Comparison of ENCODE assay signal across 9 mouse cellular contexts in the genomic region with DNA sequence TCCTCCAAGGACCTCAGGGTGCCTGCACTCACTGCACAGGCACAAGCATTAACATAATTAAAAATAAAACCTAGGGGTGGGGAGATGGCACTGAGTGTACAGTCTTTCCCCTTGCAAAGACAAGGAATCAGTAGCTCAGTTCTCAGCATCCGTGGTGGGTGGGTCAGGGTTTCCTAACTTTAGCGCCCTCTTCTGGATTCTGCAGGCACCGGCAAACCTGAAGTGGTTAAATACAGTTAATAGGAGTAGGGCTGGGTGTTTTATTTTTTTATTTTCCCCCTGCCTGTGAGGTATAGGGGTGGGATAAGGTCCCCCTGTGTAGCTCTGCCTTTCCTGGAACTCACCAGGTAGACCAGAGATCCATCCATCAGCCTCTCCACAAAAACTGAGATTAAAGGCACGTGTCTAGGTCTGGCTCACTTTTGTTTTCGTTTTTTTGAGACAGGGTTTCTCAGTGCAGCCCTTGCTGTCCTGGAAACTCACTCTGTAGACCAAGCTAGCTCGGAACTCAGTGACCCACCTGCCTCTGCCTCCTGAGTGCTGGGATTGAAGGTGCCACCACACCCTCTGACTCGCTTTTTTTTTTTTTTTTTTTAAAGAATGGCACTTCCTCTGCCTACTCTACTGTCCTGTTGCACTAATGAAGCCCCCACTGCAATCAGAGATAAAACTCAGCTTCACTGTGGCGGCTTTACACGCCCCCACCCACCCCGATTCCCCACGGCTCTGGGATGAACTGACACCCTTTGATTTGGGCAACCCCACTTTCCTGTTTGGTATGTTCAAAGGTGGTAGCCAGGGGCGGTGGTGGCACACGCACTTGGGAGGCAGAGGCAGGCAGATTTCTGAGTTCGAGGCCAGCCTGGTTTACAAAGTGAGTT. TPM values are rescaled to one million over a fixed set of nuclear protein-coding genes. Genes with fewer than 3 reads are reported as not detected.
DNase-seq lines count a peak whose midpoint lies in the region; ATAC-seq and TF ChIP-seq lines count a peak whose summit lies in the region.
"Had no signal": no experiment of that assay in that cellular context is flagged by ENCODE, and none has a peak within 500 bp of the region (broad histone marks: within the 10 kb centered on the region; RNA-seq: fewer than 3 reads in every experiment).

No protein-coding gene starts in this region.

- H3K9ac ChIP-seq in forebrain, embryonic 12.5 days = peak overlapping the region; percentile 85
- peak overlapping the region; percentile 73; the same call in 1 of the 2 replicates for H3K9ac ChIP-seq in kidney, embryonic 16.5 days (replicated peaks; ENCODE audit: low read length)
- H3K9ac ChIP-seq in midbrain, embryonic 11.5 days (ENCODE audit: low read length) = no peak overlapping the region

- no peaks in the 10 kb centered on the region for H3K9me3 ChIP-seq in forebrain, embryonic 12.5 days
- H3K9me3 ChIP-seq in kidney, embryonic 16.5 days (ENCODE audit: low read length) = no peaks in the 10 kb centered on the region
- H3K9me3 ChIP-seq in midbrain, embryonic 11.5 days (ENCODE audit: control insufficient read depth, low read length) = no peaks in the 10 kb centered on the region

- H3K4me2 ChIP-seq in forebrain, embryonic 12.5 days = peak overlapping the region; percentile 99
- H3K4me2 ChIP-seq in kidney, embryonic 16.5 days (replicated peaks; ENCODE audit: low read depth, low read length) = peak overlapping the region; percentile 100
- peak overlapping the region; percentile 98 for H3K4me2 ChIP-seq in midbrain, embryonic 11.5 days

- 57% methylated on average over 14 of the region's 14 CpGs for whole genome bisulfite sequencing in kidney, adult 2 months
- 57% methylated on average over 14 of the region's 14 CpGs for WGBS in forebrain, embryonic 12.5 days
- WGBS in kidney, embryonic 16.5 days = 61% methylated on average over 14 of the region's 14 CpGs
- WGBS in midbrain, embryonic 11.5 days = 53% methylated on average over 14 of the region's 14 CpGs

- ATAC-seq in forebrain, embryonic 12.5 days (ENCODE audit: low FRiP score) = 0 out of 2 replicates have a peak, but pooled peaks have one; percentile 0
- no peak for ATAC-seq in kidney, embryonic 16.5 days (ENCODE audit: low FRiP score, low TSS enrichment)
- no peak for ATAC-seq in midbrain, embryonic 11.5 days (ENCODE audit: low FRiP score)

- no peaks in the 10 kb centered on the region for H3K36me3 ChIP-seq in kidney, adult 2 months (ENCODE audit: control insufficient read depth, insufficient read depth, low read length)
- peaks cover 46% of the 10 kb centered on the region for H3K36me3 ChIP-seq in forebrain, embryonic 12.5 days (replicated peaks)
- H3K36me3 ChIP-seq in kidney, embryonic 16.5 days (ENCODE audit: insufficient read depth, low read length) = peaks cover 36% of the 10 kb centered on the region
- H3K36me3 ChIP-seq in midbrain, embryonic 11.5 days (ENCODE audit: control insufficient read depth, insufficient read depth, low read length) = peaks cover 16% of the 10 kb centered on the region

- H3K4me1 ChIP-seq in kidney, adult 2 months (ENCODE audit: control insufficient read depth, insufficient read depth, low read length) = peaks cover 3% of the 10 kb centered on the region; the same call in 1 of the 2 replicates
- peaks cover 31% of the 10 kb centered on the region for H3K4me1 ChIP-seq in forebrain, embryonic 12.5 days
- peaks cover 25% of the 10 kb centered on the region for H3K4me1 ChIP-seq in kidney, embryonic 16.5 days (ENCODE audit: insufficient read depth, low read length)
- peaks cover 15% of the 10 kb centered on the region for H3K4me1 ChIP-seq in midbrain, embryonic 11.5 days (ENCODE audit: control insufficient read depth, insufficient read depth, low read length)

- DNase-seq in kidney, adult 2 months = peak; percentile 50
- no peak for DNase-seq in kidney, adult 8-10 months
- peak; percentile 57 for DNase-seq in MN1 (ENCODE audit: low spot score)
- peak; percentile 90 for DNase-seq in midbrain, embryonic 11.5 days (ENCODE audit: low spot score, missing footprints)
- no peak for DNase-seq in right cerebral cortex, adult 2 months (ENCODE audit: low spot score in 2 of 2)
- no peak for DNase-seq in ovary, postnatal 14 days (ENCODE audit: low spot score)

- H3K27ac ChIP-seq in kidney, adult 2 months (ENCODE audit: insufficient read depth, low read depth, low read length) = no peak overlapping the region
- no peak overlapping the region; the same call in 1 of the 2 replicates for H3K27ac ChIP-seq in forebrain, embryonic 12.5 days
- no peak overlapping the region for H3K27ac ChIP-seq in kidney, embryonic 16.5 days (ENCODE audit: low read length)
- H3K27ac ChIP-seq in midbrain, embryonic 11.5 days (ENCODE audit: low read depth, low read length) = no peak overlapping the region

- TF ChIP-seq CTCF in kidney, adult 2 months (conservative IDR thresholded peaks at IDR 0.05; ENCODE audit: insufficient read depth, insufficient read length, low read depth, low read length) = peak; percentile 41; the same call in 1 of the 2 replicates

- H3K27me3 ChIP-seq in kidney, adult 2 months (replicated peaks; ENCODE audit: control insufficient read depth, insufficient read depth, low read length) = no peaks in the 10 kb centered on the region
- H3K27me3 ChIP-seq in forebrain, embryonic 12.5 days = peaks cover 23% of the 10 kb centered on the region
- H3K27me3 ChIP-seq in kidney, embryonic 16.5 days (ENCODE audit: insufficient read depth, low read length) = peaks cover 14% of the 10 kb centered on the region
- peaks cover 11% of the 10 kb centered on the region; the same call in 1 of the 2 replicates for H3K27me3 ChIP-seq in midbrain, embryonic 11.5 days (ENCODE audit: control insufficient read depth, insufficient read depth, low read length)

- no peak for TF ChIP-seq POLR2A in kidney, adult 2 months (IDR thresholded peaks at IDR 0.05; ENCODE audit: low read depth, low read length)

- no peak overlapping the region for H3K4me3 ChIP-seq in kidney, adult 2 months (ENCODE audit: insufficient read depth, low read depth, low read length)
- peak overlapping the region; percentile 72 for H3K4me3 ChIP-seq in forebrain, embryonic 12.5 days (replicated peaks)
- peak overlapping the region; percentile 70 for H3K4me3 ChIP-seq in kidney, embryonic 16.5 days (ENCODE audit: low read length)
- H3K4me3 ChIP-seq in midbrain, embryonic 11.5 days (ENCODE audit: low read depth, low read length) = peak overlapping the region; percentile 68; the same call in 1 of the 2 replicates

RNA-seq across cellular contexts. Expression of a gene that starts 0.5 kb away (rescaled TPM):
- polyA plus RNA-seq in kidney, adult 2 months (2012; rRNA removed) = 1.1 and 1.4 TPM in 2 replicates
- 3.0 and 3.2 TPM in 2 replicates for polyA plus RNA-seq in forebrain, embryonic 12.5 days (2016; fragmentation: Nextera tagmentation; extraction: Ambion mirVana)
- 0.64 and 0.67 TPM in 2 replicates for polyA plus RNA-seq in kidney, embryonic 16.5 days (2015; fragmentation: Nextera tagmentation; extraction: Ambion mirVana)
- polyA plus RNA-seq in midbrain, embryonic 11.5 days (2014; fragmentation: Nextera tagmentation; extraction: Ambion mirVana) = 2.9 and 3.4 TPM in 2 replicates

RNA-seq across cellular contexts. Expression of a gene that starts 4.9 kb away (rescaled TPM):
- polyA plus RNA-seq in kidney, adult 2 months (2012; rRNA removed) = 246 and 292 TPM in 2 replicates
- 58.9 and 61.6 TPM in 2 replicates for polyA plus RNA-seq in forebrain, embryonic 12.5 days (2016; fragmentation: Nextera tagmentation; extraction: Ambion mirVana)
- 132 and 139 TPM in 2 replicates for polyA plus RNA-seq in kidney, embryonic 16.5 days (2015; fragmentation: Nextera tagmentation; extraction: Ambion mirVana)
- 57.9 and 67.6 TPM in 2 replicates for polyA plus RNA-seq in midbrain, embryonic 11.5 days (2014; fragmentation: Nextera tagmentation; extraction: Ambion mirVana)

RNA-seq across cellular contexts. Expression of a gene that starts 5.0 kb away (rescaled TPM):
- polyA plus RNA-seq in kidney, adult 2 months (2012; rRNA removed) = 63.0 and 70.7 TPM in 2 replicates
- polyA plus RNA-seq in forebrain, embryonic 12.5 days (2016; fragmentation: Nextera tagmentation; extraction: Ambion mirVana) = 96.2 and 102 TPM in 2 replicates
- polyA plus RNA-seq in kidney, embryonic 16.5 days (2015; fragmentation: Nextera tagmentation; extraction: Ambion mirVana) = 109 TPM in 2 replicates
- polyA plus RNA-seq in midbrain, embryonic 11.5 days (2014; fragmentation: Nextera tagmentation; extraction: Ambion mirVana) = 108 and 114 TPM in 2 replicates

RNA-seq across cellular contexts. Expression of a gene that starts 30.0 kb away (rescaled TPM):
- polyA plus RNA-seq in kidney, adult 2 months (2012; rRNA removed) = 23.1 and 29.7 TPM in 2 replicates
- polyA plus RNA-seq in forebrain, embryonic 12.5 days (2016; fragmentation: Nextera tagmentation; extraction: Ambion mirVana) = 56.0 and 58.4 TPM in 2 replicates
- polyA plus RNA-seq in kidney, embryonic 16.5 days (2015; fragmentation: Nextera tagmentation; extraction: Ambion mirVana) = 45.7 and 49.8 TPM in 2 replicates
- 43.8 and 51.0 TPM in 2 replicates for polyA plus RNA-seq in midbrain, embryonic 11.5 days (2014; fragmentation: Nextera tagmentation; extraction: Ambion mirVana)

RNA-seq across cellular contexts. Expression of a gene that starts 44.4 kb away (rescaled TPM):
- polyA plus RNA-seq in kidney, adult 2 months (2012; rRNA removed) = 0.61 and 1.1 TPM in 2 replicates
- polyA plus RNA-seq in forebrain, embryonic 12.5 days (2016; fragmentation: Nextera tagmentation; extraction: Ambion mirVana) = 1.5 and 2.0 TPM in 2 replicates
- polyA plus RNA-seq in kidney, embryonic 16.5 days (2015; fragmentation: Nextera tagmentation; extraction: Ambion mirVana) = 0.37 and 0.64 TPM in 2 replicates
- 0.30 and 0.42 TPM in 2 replicates for polyA plus RNA-seq in midbrain, embryonic 11.5 days (2014; fragmentation: Nextera tagmentation; extraction: Ambion mirVana)
- polyA plus RNA-seq: erythroblast, embryonic 14.5 days had no signal

Comparison
In these comparisons a context has a peak if more than half of its experiments do, and no peak if none do; other contexts are left out.
1. DNase-seq: peak in kidney, adult 2 months (single experiment), MN1 (single experiment) and midbrain, embryonic 11.5 days (single experiment); none in kidney, adult 8-10 months (0 of 2), right cerebral cortex, adult 2 months (0 of 2) and ovary, postnatal 14 days (single experiment).
2. Peak in every context shown above with its lines, with median percentiles within 50 percentile points of each other: H3K4me2 ChIP-seq.